Mouse (Mus musculus) brain, embryonic 18.5 days (tissue): ENCODE data around the gene Iyd.

Experiments
- DNase-seq: peaks from one replicate; pipeline ENCODE4 v3.0.0-alpha.2; 2012; ENCODE audit warnings: low read depth, low spot score

Gene Iyd

GRCm38 (mm10) chr10:3549384-3549783 lies 9.3 kb downstream of the Iyd start:
- DNase-seq, result no peak

GRCm38 (mm10) chr10:3555128-3555527 lies 15.1 kb downstream of the Iyd start:
- no peak for DNase-seq

GRCm38 (mm10) chr10:3556538-3556937 lies 16.5 kb downstream of the Iyd start:
- DNase-seq, result no peak

GRCm38 (mm10) chr10:3559136-3559535 lies 19.1 kb downstream of the Iyd start:
- DNase-seq, result no peak

- no peak for DNase-seq
Measured at GRCm38 (mm10) chr10:3562165-3562564, 22.1 kb downstream of the Iyd start.

GRCm38 (mm10) chr10:3565126-3565525 lies 25.1 kb downstream of the Iyd start:
- DNase-seq, result no peak

- DNase-seq, result no peak
Measured at GRCm38 (mm10) chr10:3567821-3568220, 27.8 kb downstream of the Iyd start.

DNA sequence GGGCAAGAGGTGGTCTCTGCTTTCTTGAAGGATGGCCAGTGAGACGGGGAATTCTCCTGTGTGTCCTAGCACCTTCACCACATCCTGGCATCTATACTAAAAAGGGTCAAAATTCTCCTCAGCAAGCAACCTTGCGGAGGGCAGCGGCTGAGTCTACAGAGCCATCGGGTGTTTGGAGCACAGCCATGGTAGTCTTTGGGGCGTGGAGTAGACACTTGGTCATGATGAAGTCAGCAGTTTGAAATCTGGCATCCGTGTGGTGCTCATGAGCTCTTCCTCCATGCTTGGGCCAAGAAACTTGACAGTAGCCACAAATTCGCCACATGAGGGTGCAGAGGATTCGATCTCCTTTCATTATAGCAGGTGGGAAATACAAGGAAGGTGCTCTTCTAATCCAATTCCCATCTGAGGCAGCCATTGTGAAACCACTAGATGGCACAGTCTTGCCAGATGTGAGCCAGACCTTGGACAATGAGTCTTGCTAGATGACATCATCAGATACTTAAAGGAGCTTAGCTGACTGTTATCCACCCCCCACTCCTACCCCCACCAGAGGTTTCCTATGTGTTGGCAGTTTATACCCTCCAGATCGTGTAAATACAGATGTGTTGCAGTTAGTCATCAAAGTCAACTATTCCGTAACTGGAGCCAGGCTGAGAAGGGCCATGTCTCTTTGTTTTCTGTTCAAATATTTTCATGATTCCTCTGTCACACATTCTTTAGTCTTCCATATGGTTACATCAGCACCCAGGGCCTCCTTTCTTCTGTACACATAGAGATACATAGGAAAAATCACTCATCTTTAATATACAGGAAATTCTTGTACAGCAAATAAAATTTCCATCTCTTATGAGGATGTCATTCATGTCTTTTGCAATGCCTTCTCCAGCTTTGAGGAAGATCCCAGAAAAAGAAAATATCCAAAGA lies 32.9 kb downstream of the Iyd start:
- DNase-seq, result no peak

- DNase-seq, result no peak
Measured at GRCm38 (mm10) chr10:3573905-3574500, 34.0 kb downstream of the Iyd start.

DNA sequence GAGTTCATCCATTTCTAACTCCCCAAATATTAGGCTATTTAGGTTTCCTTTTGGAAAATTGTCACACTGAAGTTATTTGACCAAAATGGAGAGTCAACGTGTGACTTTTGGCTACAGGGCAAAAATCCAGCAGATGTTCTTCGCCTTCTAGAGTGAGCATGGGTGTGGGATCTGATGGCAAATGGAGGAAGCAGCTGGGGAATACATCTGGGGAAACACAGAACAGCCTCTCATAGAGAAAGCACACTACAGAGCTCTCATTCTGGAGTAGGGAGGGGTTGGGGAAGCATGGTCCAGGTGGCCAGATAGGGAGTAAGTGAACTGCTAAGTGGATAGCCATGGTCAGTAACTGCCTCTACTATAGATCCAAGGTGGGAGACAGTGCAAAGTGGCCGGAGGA lies 50.6 kb downstream of the Iyd start:
- DNase-seq, result no peak

DNA sequence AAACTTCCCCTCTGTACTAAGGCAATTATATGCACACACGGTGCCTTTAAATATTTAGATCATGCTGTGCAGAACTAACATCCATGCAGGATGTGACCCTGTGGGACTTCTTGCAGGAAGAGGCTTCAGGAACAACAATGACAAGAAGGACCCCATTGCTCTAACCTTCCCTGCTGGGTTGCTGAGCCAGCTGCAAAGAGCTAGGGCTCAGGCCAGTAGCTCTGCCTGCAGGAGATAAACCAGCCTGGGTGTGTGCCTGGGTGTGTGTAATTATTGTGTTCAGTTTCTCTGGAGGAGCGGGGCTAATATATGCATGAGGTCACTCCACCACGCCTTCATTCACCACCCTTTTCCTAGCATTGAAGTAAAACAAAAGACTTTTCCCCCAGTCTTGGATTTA lies 51.8 kb downstream of the Iyd start:
- no peak for DNase-seq

- DNase-seq, result no peak
Measured at GRCm38 (mm10) chr10:3596697-3597096, 56.7 kb downstream of the Iyd start.

GRCm38 (mm10) chr10:3597760-3598159 lies 57.7 kb downstream of the Iyd start:
- no peak for DNase-seq
